Mouse (Mus musculus) cerebellum, adult 8-10 months (tissue): ENCODE results near the gene Eif4g1.
"Not testable (repeated sequence)": the region's sequence is repeated elsewhere in the genome, so short reads cannot be mapped to it uniquely, and the experiment has no call there.

Source experiments
- DNase-seq: peaks from one replicate; pipeline ENCODE4 v3.0.0; 2022

Gene Eif4g1

GRCm38 (mm10) chr16:20668013-20668412 lies at the start of gene Eif4g1:
Gene Eif4g1, plus strand, starts transcription at chr16:20668313.
- not testable (repeated sequence) for DNase-seq

GRCm38 (mm10) chr16:20619541-20620398 lies 48.3 kb upstream of the Eif4g1 start:
- peak; percentile 41 for DNase-seq

- DNase-seq, result no peak
These were observed 47.7 kb upstream of the Eif4g1 start for GRCm38 (mm10) chr16:20620399-20620735.

- DNase-seq, result no peak
These were observed 47.3 kb upstream of the Eif4g1 start for GRCm38 (mm10) chr16:20620751-20621190.

GRCm38 (mm10) chr16:20621191-20621990 lies 46.7 kb upstream of the Eif4g1 start, which contains the start of gene Camk2n2:
Gene Camk2n2, minus strand, starts transcription at chr16:20621287.
- peak; percentile 80 for DNase-seq

GRCm38 (mm10) chr16:20621991-20622685 lies 46.0 kb upstream of the Eif4g1 start:
- peak; percentile 73 for DNase-seq

- DNase-seq, result no peak
These were observed 44.9 kb upstream of the Eif4g1 start for GRCm38 (mm10) chr16:20623211-20623610.

- DNase-seq, result no peak
These were observed 39.2 kb upstream of the Eif4g1 start for GRCm38 (mm10) chr16:20628871-20629391.

- DNase-seq, result peak; percentile 58
These were observed 38.1 kb upstream of the Eif4g1 start, which contains the start of gene Ece2 for GRCm38 (mm10) chr16:20629731-20630634. Gene Ece2, plus strand, starts transcription at chr16:20629828.

- DNase-seq, result no peak
These were observed 30.7 kb upstream of the Eif4g1 start for GRCm38 (mm10) chr16:20637410-20637809.

GRCm38 (mm10) chr16:20638367-20638766 lies 29.7 kb upstream of the Eif4g1 start:
- DNase-seq, result no peak

GRCm38 (mm10) chr16:20642161-20642560 lies 26.0 kb upstream of the Eif4g1 start:
- DNase-seq, result peak; percentile 75

GRCm38 (mm10) chr16:20643911-20644310 lies 24.2 kb upstream of the Eif4g1 start:
- DNase-seq, result no peak

GRCm38 (mm10) chr16:20651076-20651946 lies 16.8 kb upstream of the Eif4g1 start, which contains the start of gene Psmd2:
Gene Psmd2, plus strand, starts transcription at chr16:20651652.
- peak; percentile 97 for DNase-seq

- DNase-seq, result no peak
These were observed 16.2 kb upstream of the Eif4g1 start for GRCm38 (mm10) chr16:20651947-20652310.

GRCm38 (mm10) chr16:20653315-20653714 lies 14.8 kb upstream of the Eif4g1 start:
- DNase-seq, result no peak

GRCm38 (mm10) chr16:20657661-20658060 lies 10.5 kb upstream of the Eif4g1 start:
- DNase-seq, result no peak

- no peak for DNase-seq
These were observed 2.2 kb downstream of the Eif4g1 start for GRCm38 (mm10) chr16:20670291-20670690.

- no peak for DNase-seq
These were observed 3.8 kb downstream of the Eif4g1 start for GRCm38 (mm10) chr16:20671886-20672285.

GRCm38 (mm10) chr16:20672500-20672902 lies 4.4 kb downstream of the Eif4g1 start:
- DNase-seq, result peak; percentile 94
